8 mouse cellular contexts compared by ENCODE assay signal in the genomic region with DNA sequence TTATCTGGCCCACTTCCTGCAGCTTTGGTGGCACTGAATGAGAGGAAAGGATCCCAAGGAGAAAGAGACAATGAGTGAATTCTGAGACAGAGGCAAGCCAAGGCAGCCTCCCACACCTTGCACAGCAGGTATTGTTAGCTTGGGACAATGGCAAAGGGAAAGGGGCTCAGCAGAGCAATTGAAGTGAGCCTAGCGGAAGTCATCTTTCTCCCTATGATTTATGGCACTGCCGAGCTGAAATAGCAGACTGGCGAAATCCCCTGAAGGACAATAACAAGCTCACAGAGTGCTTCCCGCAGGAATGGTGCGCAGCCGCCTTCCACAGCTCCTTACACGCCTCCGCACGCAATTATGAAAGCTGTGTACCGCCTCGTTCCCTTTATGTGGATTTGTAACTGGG.
DNase-seq lines count a peak whose midpoint lies in the region; ATAC-seq and TF ChIP-seq lines count a peak whose summit lies in the region.

No protein-coding gene starts in this region.

- H3K9me3 ChIP-seq in kidney, embryonic 16.5 days (ENCODE audit: low read length): peaks cover 14% of the 10 kb centered on the region; the same call in 1 of the 2 replicates
- H3K9me3 ChIP-seq in hindbrain, embryonic 11.5 days (ENCODE audit: control insufficient read depth, low read length): no peaks in the 10 kb centered on the region
- H3K9me3 ChIP-seq in neural tube, embryonic 13.5 days: peaks cover 11% of the 10 kb centered on the region; the same call in 1 of the 2 replicates

- no peak for TF ChIP-seq POLR2A in thymus, adult 2 months (IDR thresholded peaks at IDR 0.05; ENCODE audit: control insufficient read depth, extremely low read depth, insufficient read depth, low read length, poor library complexity)

- 0 out of 2 replicates have a peak overlapping the region, but pooled peaks have one; percentile 9 for H3K4me3 ChIP-seq in kidney, embryonic 16.5 days (ENCODE audit: low read length)
- H3K4me3 ChIP-seq in hindbrain, embryonic 11.5 days (ENCODE audit: low read depth, low read length): no peak overlapping the region
- H3K4me3 ChIP-seq in neural tube, embryonic 13.5 days: peak overlapping the region; percentile 0; the same call in 1 of the 2 replicates
- H3K4me3 ChIP-seq in thymus, adult 2 months (ENCODE audit: control insufficient read depth, insufficient read depth, low read length): no peak overlapping the region

- 22% methylated on average over 11 of the region's 11 CpGs for WGBS in kidney, embryonic 16.5 days
- 38% methylated on average over 11 of the region's 11 CpGs for whole genome bisulfite sequencing in hindbrain, embryonic 11.5 days
- WGBS in neural tube, embryonic 13.5 days: 7% methylated on average over 11 of the region's 11 CpGs
- WGBS in thymus, adult 2 months: 25% methylated on average over 11 of the region's 11 CpGs

- H3K27ac ChIP-seq in kidney, embryonic 16.5 days (ENCODE audit: low read length): no peak overlapping the region
- no peak overlapping the region for H3K27ac ChIP-seq in hindbrain, embryonic 11.5 days (ENCODE audit: low read depth, low read length)
- H3K27ac ChIP-seq in neural tube, embryonic 13.5 days (replicated peaks): peak overlapping the region; percentile 85
- no peak overlapping the region for H3K27ac ChIP-seq in thymus, adult 2 months (ENCODE audit: control insufficient read depth, insufficient read depth, low read length)

- peak overlapping the region; percentile 36 for H3K4me2 ChIP-seq in kidney, embryonic 16.5 days (replicated peaks; ENCODE audit: low read depth, low read length)
- H3K4me2 ChIP-seq in hindbrain, embryonic 11.5 days (replicated peaks; ENCODE audit: low read depth, low read length): no peak overlapping the region
- peak overlapping the region; percentile 44 for H3K4me2 ChIP-seq in neural tube, embryonic 13.5 days

- no peaks in the 10 kb centered on the region for H3K36me3 ChIP-seq in kidney, embryonic 16.5 days (ENCODE audit: insufficient read depth, low read length)
- H3K36me3 ChIP-seq in hindbrain, embryonic 11.5 days (ENCODE audit: control insufficient read depth, insufficient read depth, low read length): no peaks in the 10 kb centered on the region
- H3K36me3 ChIP-seq in neural tube, embryonic 13.5 days: no peaks in the 10 kb centered on the region
- no peaks in the 10 kb centered on the region for H3K36me3 ChIP-seq in thymus, adult 2 months (ENCODE audit: control insufficient read depth, insufficient read depth, low read length)

- H3K27me3 ChIP-seq in kidney, embryonic 16.5 days (ENCODE audit: insufficient read depth, low read length): no peaks in the 10 kb centered on the region
- no peaks in the 10 kb centered on the region for H3K27me3 ChIP-seq in hindbrain, embryonic 11.5 days (ENCODE audit: control insufficient read depth, insufficient read depth, low read length)
- H3K27me3 ChIP-seq in neural tube, embryonic 13.5 days: no peaks in the 10 kb centered on the region; the same call in 1 of the 2 replicates
- H3K27me3 ChIP-seq in thymus, adult 2 months (ENCODE audit: control insufficient read depth, insufficient read depth, low read length): no peaks in the 10 kb centered on the region

- peaks cover 4% of the 10 kb centered on the region for H3K4me1 ChIP-seq in kidney, embryonic 16.5 days (ENCODE audit: insufficient read depth, low read length)
- no peaks in the 10 kb centered on the region for H3K4me1 ChIP-seq in hindbrain, embryonic 11.5 days (replicated peaks; ENCODE audit: control insufficient read depth, insufficient read depth, low read length)
- peaks cover 15% of the 10 kb centered on the region for H3K4me1 ChIP-seq in neural tube, embryonic 13.5 days (replicated peaks)
- H3K4me1 ChIP-seq in thymus, adult 2 months (replicated peaks; ENCODE audit: control insufficient read depth, insufficient read depth, low read length): no peaks in the 10 kb centered on the region

- ATAC-seq in kidney, embryonic 16.5 days (ENCODE audit: low FRiP score, low TSS enrichment): 0 out of 2 replicates have a peak, but pooled peaks have one; percentile 9
- ATAC-seq in hindbrain, embryonic 11.5 days (ENCODE audit: low FRiP score): no peak
- ATAC-seq in neural tube, embryonic 13.5 days (ENCODE audit: low read depth): peak; percentile 78

- DNase-seq in kidney, postnatal 25 days: no peak
- peak; percentile 39 for DNase-seq in adrenal gland, postnatal 14 days
- peak; percentile 40 for DNase-seq in hindbrain, embryonic 11.5 days (ENCODE audit: low spot score)
- no peak for DNase-seq in thymus, adult 2 months
- DNase-seq in ovary, postnatal 14 days (ENCODE audit: low spot score): no peak
- no peak for DNase-seq in heart, adult 11 months

- H3K9ac ChIP-seq in kidney, embryonic 16.5 days (replicated peaks; ENCODE audit: low read length): no peak overlapping the region
- H3K9ac ChIP-seq in hindbrain, embryonic 11.5 days (ENCODE audit: low read depth, low read length): peak overlapping the region; percentile 16; the same call in 1 of the 2 replicates
- peak overlapping the region; percentile 34 for H3K9ac ChIP-seq in neural tube, embryonic 13.5 days

- TF ChIP-seq CTCF in thymus, adult 2 months (IDR thresholded peaks at IDR 0.05; ENCODE audit: borderline replicate concordance, control insufficient read depth, extremely low read depth, insufficient read depth, low read length, poor library complexity): no peak

Comparison
In these comparisons a context has a peak if more than half of its experiments do, and no peak if none do; other contexts are left out.
1. H3K4me3 ChIP-seq: peak in kidney, embryonic 16.5 days (single experiment) and neural tube, embryonic 13.5 days (single experiment); none in hindbrain, embryonic 11.5 days (single experiment) and thymus, adult 2 months (single experiment).
2. DNase-seq: peak in adrenal gland, postnatal 14 days (single experiment) and hindbrain, embryonic 11.5 days (single experiment); none in kidney, postnatal 25 days (0 of 2), thymus, adult 2 months (single experiment), ovary, postnatal 14 days (single experiment) and heart, adult 11 months (single experiment).